Mouse (Mus musculus) liver, adult 2 months (tissue): ENCODE measurements around the gene Apobec2.

Source experiments
- CTCF ChIP-seq: fragments of 200-500 bp; IDR thresholded peaks from 2 replicates; pipeline ENCODE4 v1.5.1; 2011; ENCODE audit warnings: low read depth, low read length, control low read depth
- POLR2A ChIP-seq: fragments of 200-500 bp; IDR thresholded peaks from 2 replicates; pipeline ENCODE4 v1.6.1; 2011; ENCODE audit warnings: low read length, control low read depth; ENCODE audit not compliant: insufficient read depth; ENCODE audit errors: extremely low read depth

GRCm38 (mm10) chr17:48389442-48389841, 43.3 kb downstream of the Apobec2 start:
- no peak for TF ChIP-seq POLR2A
- no peak for TF ChIP-seq CTCF
